Mouse (Mus musculus) midbrain, embryonic 10.5 days (tissue): Measurements from ENCODE around the gene Trim65. TPM values are rescaled to one million over a fixed set of nuclear protein-coding genes. Genes with fewer than 3 reads are reported as not detected.

Source experiments
- DNase-seq: peaks from one replicate; pipeline ENCODE4 v3.0.0-alpha.2; 2017; ENCODE audit warnings: low spot score
- H3K27ac ChIP-seq: fragments of 300-500 bp; sonication (generic); replicated peaks from 2 replicates; pipeline ENCODE4 v1.5.1; 2016; ENCODE audit warnings: mild to moderate bottlenecking
- H3K27me3 ChIP-seq: fragments of 300-500 bp; sonication (generic); 2 replicates; pipeline ENCODE4 v1.6.1; 2016; ENCODE audit warnings: low read depth, mild to moderate bottlenecking; ENCODE audit not compliant: poor library complexity, severe bottlenecking
- H3K36me3 ChIP-seq: fragments of 300-500 bp; sonication (generic); 2 replicates; pipeline ENCODE4 v1.6.1; 2016; ENCODE audit warnings: mild to moderate bottlenecking, moderate library complexity
- H3K4me1 ChIP-seq: fragments of 300-500 bp; sonication (generic); 2 replicates; pipeline ENCODE4 v1.6.1; 2016
- H3K4me3 ChIP-seq: fragments of 300-500 bp; sonication (generic); 2 replicates; pipeline ENCODE4 v1.5.1; 2016; ENCODE audit warnings: mild to moderate bottlenecking, moderate library complexity
- H3K9me3 ChIP-seq: fragments of 300-500 bp; sonication (generic); replicated peaks from 2 replicates; pipeline ENCODE4 v1.6.1; 2016; ENCODE audit warnings: mild to moderate bottlenecking
- WGBS: fragments of 180-500 bp; shearing (Covaris S2); methylation state at CpG from one replicate; pipeline ENCODE4 v1.1.7; 2016; 5-methylcytosine and 5-hydroxymethylcytosine counted together
- polyA plus RNA-seq: library from polyadenylated mRNA; unstranded; fragments of >200 nt; fragmentation: Nextera tagmentation; extraction: Ambion mirVana; gene quantifications from 2 replicates; pipeline ENCODE4 v1.2.1, GENCODE M21; 2016

Gene Trim65
- polyA plus RNA-seq, 1 experiment from 2014 or later, result 1.4 TPM

DNA sequence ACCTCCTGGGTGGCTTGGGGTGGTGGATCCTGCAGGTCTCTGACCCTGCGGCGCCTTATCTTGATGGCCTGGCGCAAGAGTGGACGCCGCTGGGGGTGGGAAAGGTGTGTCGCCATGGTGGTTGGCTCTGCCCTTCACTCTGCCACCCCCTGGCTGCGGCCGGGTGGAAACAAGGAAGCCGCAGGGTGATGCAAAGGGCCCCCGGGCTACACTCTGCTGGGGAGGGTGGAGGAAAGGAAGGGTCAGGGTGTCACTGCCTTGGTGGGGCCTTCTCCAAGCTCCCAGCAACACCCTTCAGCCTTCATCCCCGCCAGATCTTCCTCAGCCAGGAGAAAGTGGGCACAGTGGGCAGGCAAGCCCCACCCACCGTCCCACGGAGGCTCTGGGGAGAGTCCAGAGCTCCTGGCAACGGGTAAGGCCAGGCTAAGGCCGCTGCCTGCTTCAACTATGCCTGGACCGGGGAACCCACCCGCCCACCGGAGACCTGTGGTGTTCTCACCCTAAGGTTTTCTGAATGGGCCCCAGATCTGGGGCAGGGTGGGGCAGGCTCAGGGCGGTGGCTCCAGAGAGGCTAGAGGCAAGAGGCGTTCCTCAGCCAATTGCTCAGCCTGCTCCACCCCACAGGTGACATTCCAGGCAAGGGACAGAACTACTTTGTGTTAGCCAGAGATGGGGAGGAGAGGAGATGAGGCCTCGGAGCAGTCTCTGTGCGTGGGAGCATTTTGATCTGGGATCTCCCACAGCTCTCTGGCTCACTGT, 53.3 kb downstream of the Trim65 start, which contains the start of gene Unc13d:
Unc13d (minus strand) TSS at position 516 of the 759 bp plus-strand sequence.
- Histone ChIP-seq H3K36me3 (peaks cover 40% of the 10 kb centered on the region), H3K27ac (peak within 1 kb of the TSS; percentile 88), H3K4me1 (peaks cover 65% of the 10 kb centered on the region), H3K27me3 (no peaks in the 10 kb centered on the region; the same call in 1 of the 2 replicates), H3K9me3 (no peaks in the 10 kb centered on the region), H3K4me3 (peak within 1 kb of the TSS; percentile 49)
- DNase-seq, result no peak
- WGBS, result 68% methylated on average over 22 of the region's 22 CpGs

DNA sequence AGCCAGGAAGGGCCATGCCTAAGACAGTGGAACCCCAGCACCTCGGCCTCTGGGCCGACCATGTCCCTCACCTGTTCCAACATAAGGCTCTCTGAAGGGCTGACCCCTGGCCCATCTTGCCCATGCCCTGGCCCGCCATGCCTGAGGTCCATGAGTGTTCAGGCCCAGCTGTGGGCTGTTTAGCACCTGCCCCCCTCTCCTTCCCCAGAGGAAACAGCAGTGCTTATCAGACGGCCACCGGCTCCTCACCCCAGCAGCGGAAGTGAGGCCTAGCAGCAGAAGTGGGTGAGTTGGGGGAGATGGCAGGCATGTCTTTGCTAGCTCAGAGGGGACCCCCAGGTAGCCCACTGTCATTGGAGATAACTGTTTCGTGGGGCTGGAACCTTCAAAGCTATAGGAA, 54.1 kb downstream of the Trim65 start:
- H3K4me1 ChIP-seq, result peaks cover 65% of the 10 kb centered on the region
- no peaks in the 10 kb centered on the region; the same call in 1 of the 2 replicates for H3K27me3 ChIP-seq
- peak overlapping the region; percentile 49; the same call in 1 of the 2 replicates for H3K4me3 ChIP-seq
- no peak for DNase-seq
- H3K9me3 ChIP-seq, result no peaks in the 10 kb centered on the region
- peaks cover 32% of the 10 kb centered on the region for H3K36me3 ChIP-seq
- 89% methylated on average over 7 of the region's 7 CpGs for WGBS
- peak overlapping the region; percentile 88 for H3K27ac ChIP-seq

DNA sequence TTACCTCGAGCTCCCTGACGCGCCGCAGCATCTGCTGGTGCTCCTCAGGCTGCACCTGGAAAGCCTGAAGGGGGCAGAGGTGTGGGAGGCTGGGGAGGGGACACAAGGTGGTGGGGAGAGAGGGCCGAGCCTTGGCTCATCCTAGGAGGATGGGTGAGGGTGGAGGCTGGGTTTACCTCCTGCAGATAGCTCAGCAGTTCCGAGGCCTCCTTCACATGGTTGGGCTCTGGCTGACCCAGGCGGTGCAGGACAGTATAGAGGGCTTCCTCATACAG, 54.7 kb downstream of the Trim65 start:
- no peak for DNase-seq
- 68% methylated on average over 7 of the region's 7 CpGs for WGBS
- H3K36me3 ChIP-seq, result peaks cover 25% of the 10 kb centered on the region
- peak overlapping the region; percentile 12; the same call in 1 of the 2 replicates for H3K4me3 ChIP-seq
- H3K4me1 ChIP-seq, result peaks cover 60% of the 10 kb centered on the region
- peak overlapping the region; percentile 88 for H3K27ac ChIP-seq
- no peaks in the 10 kb centered on the region for H3K9me3 ChIP-seq
- no peaks in the 10 kb centered on the region; the same call in 1 of the 2 replicates for H3K27me3 ChIP-seq

DNA sequence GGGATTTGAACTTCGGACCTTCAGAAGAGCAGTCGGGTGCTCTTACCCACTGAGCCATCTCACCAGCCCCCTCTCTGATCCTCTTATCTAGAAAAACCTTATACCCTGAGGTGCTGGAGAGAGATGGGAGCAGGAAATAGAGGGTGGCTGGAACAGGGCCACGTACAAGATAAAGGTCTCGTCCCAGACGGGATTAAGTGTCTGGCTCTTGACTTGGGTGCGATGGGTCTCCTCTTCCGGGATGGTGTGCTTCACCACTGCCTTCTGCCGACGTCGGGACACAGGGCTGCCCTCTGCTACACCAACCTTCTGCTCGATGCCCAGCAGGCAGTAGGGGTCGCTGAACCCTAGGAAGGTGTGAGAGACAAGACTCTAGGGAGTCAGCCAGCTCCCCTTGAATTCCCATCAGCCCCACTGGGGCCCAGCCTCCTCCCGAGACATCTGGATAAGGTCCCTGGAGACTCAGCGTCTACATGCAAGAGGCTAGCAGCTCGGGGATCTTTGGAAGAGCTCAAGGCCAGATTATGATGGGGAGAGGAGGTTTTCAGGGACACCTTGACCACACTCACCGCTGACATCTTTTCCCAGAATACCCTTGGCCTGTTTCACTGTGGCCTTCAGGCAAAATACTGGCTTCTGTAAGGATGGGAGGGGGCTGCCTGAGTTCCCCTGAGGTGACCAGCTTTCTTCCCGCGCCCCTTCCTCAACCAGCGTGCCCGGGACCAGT, 55.2 kb downstream of the Trim65 start:
- H3K9me3 ChIP-seq, result no peaks in the 10 kb centered on the region
- 62% methylated on average over 20 of the region's 20 CpGs for WGBS
- no peaks in the 10 kb centered on the region; the same call in 1 of the 2 replicates for H3K27me3 ChIP-seq
- peaks cover 57% of the 10 kb centered on the region for H3K4me1 ChIP-seq
- no peak for DNase-seq
- peaks cover 20% of the 10 kb centered on the region for H3K36me3 ChIP-seq
- peak overlapping the region; percentile 12; the same call in 1 of the 2 replicates for H3K4me3 ChIP-seq
- peak overlapping the region; percentile 88 for H3K27ac ChIP-seq

DNA sequence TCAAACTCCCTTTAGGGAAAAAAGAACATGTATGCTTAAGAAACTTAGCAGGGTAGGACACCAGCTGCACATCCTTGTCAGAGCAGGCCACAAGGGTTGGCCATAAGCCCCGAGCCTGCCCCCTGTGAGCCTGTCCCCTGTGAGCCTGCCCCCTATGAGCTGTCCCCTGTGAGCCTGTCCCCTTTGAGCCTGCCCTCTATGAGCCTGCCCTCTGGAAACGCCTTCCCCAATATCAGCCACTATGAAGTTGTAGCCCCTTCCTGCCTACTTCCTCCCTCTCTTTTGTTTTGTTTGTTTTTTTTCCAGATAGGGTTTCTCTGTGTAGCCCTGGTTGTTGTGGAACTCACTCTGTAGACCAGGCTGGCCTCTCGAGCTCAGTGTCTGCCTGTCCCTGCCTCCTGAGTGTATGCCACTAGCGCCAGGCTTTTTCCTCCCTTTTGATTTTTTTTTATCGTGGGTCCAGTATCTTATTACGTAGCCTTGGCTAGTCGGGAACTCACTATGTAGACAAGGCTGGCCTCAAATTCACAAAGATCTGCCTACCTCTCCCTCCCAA, 56.4 kb downstream of the Trim65 start:
- peaks cover 45% of the 10 kb centered on the region for H3K4me1 ChIP-seq
- DNase-seq, result no peak
- H3K9me3 ChIP-seq, result no peaks in the 10 kb centered on the region
- WGBS, result 68% methylated on average over 7 of the region's 7 CpGs
- H3K4me3 ChIP-seq, result no peak overlapping the region
- H3K27ac ChIP-seq, result 0 out of 2 replicates have a peak overlapping the region, but pooled peaks have one; percentile 6
- peaks cover 9% of the 10 kb centered on the region for H3K36me3 ChIP-seq
- no peaks in the 10 kb centered on the region; the same call in 1 of the 2 replicates for H3K27me3 ChIP-seq

- DNase-seq, result no peak
- Histone ChIP-seq H3K4me1 (peaks cover 26% of the 10 kb centered on the region), H3K27ac (no peak overlapping the region), H3K27me3 (no peaks in the 10 kb centered on the region; the same call in 1 of the 2 replicates), H3K36me3 (no peaks in the 10 kb centered on the region), H3K4me3 (no peak overlapping the region), H3K9me3 (no peaks in the 10 kb centered on the region)
- 84% methylated on average over 3 of the region's 3 CpGs for WGBS
Observed at GRCm38 (mm10) chr11:116072608-116073007, 58.3 kb downstream of the Trim65 start.

Other genes starting within 250 kb of the Trim65 start
- 1.0 and 1.6 TPM in 2 replicates for gene Smim5, start 231.2 kb downstream of the Trim65 start, polyA plus RNA-seq
- gene Smim6, start 219.1 kb downstream of the Trim65 start, polyA plus RNA-seq, result 1.00 and 1.3 TPM in 2 replicates
- gene Sap30bp, start 197.8 kb downstream of the Trim65 start, polyA plus RNA-seq, result 51.9 and 52.1 TPM in 2 replicates
- gene Recql5, start 197.7 kb downstream of the Trim65 start, polyA plus RNA-seq, result 30.6 and 31.8 TPM in 2 replicates
- 0.63 and 0.67 TPM in 2 replicates for gene Itgb4, start 156.4 kb downstream of the Trim65 start, polyA plus RNA-seq
- gene Galk1, start 118.4 kb downstream of the Trim65 start, polyA plus RNA-seq, result 161 and 210 TPM in 2 replicates
- 1,512 and 1,693 TPM in 2 replicates for gene H3f3b, start 103.2 kb downstream of the Trim65 start, polyA plus RNA-seq
- 46.4 and 52.2 TPM in 2 replicates for gene Unk, start 100.8 kb downstream of the Trim65 start, polyA plus RNA-seq
- gene Unc13d, start 53.2 kb downstream of the Trim65 start, polyA plus RNA-seq, result 2.5 and 3.1 TPM in 2 replicates
- 91.8 and 109 TPM in 2 replicates for gene Wbp2, start 44.1 kb downstream of the Trim65 start, polyA plus RNA-seq
- 2.7 TPM in 2 replicates for gene Trim47, start 3.9 kb downstream of the Trim65 start, polyA plus RNA-seq
- gene Mrpl38, start 7.7 kb upstream of the Trim65 start, polyA plus RNA-seq, result 113 TPM in 2 replicates
- gene Fbf1, start 37.0 kb upstream of the Trim65 start, polyA plus RNA-seq, result 58.9 and 71.0 TPM in 2 replicates
- 57.2 and 60.8 TPM in 2 replicates for gene Ten1, start 67.7 kb upstream of the Trim65 start, polyA plus RNA-seq
- 21.2 and 26.3 TPM in 2 replicates for gene Acox1, start 67.9 kb upstream of the Trim65 start, polyA plus RNA-seq
- gene Evpl, start 106.9 kb upstream of the Trim65 start, polyA plus RNA-seq, result 0.32 and 0.57 TPM in 2 replicates
- 96.1 and 106 TPM in 2 replicates for gene Srp68, start 143.1 kb upstream of the Trim65 start, polyA plus RNA-seq
- gene Galr2, start 149.8 kb upstream of the Trim65 start, polyA plus RNA-seq, result 0.09 and 0.12 TPM in 2 replicates
- gene Exoc7, start 176.1 kb upstream of the Trim65 start, polyA plus RNA-seq, result 57.6 and 71.6 TPM in 2 replicates
- 7.1 and 8.4 TPM in 2 replicates for gene Foxj1, start 204.3 kb upstream of the Trim65 start, polyA plus RNA-seq